Mouse (Mus musculus) embryonic facial prominence, embryonic 11.5 days (tissue): Measurements from ENCODE around the gene Trp63. TPM values are rescaled to one million over a fixed set of nuclear protein-coding genes. Genes with fewer than 3 reads are reported as not detected.

ENCODE experiments used
- ATAC-seq: fragments of 200-750 bp; cut with Nextera tagmentation; replicated peaks from 2 replicates; pipeline ENCODE4 v1.8.0; 2017; ENCODE audit warnings: low read depth; ENCODE audit not compliant: insufficient number of reproducible peaks, low FRiP score, low TSS enrichment
- DNase-seq: peaks from one replicate; pipeline ENCODE4 v3.0.0-alpha.2; 2015; ENCODE audit warnings: low spot score
- H3K27ac ChIP-seq: fragments of 300-500 bp; sonication (generic); replicated peaks from 2 replicates; pipeline ENCODE4 v1.5.1; 2014; ENCODE audit warnings: mild to moderate bottlenecking, low read depth, low read length, control low read depth
- H3K27me3 ChIP-seq: fragments of 300-500 bp; sonication (generic); 2 replicates; pipeline ENCODE4 v1.6.1; 2014; ENCODE audit warnings: mild to moderate bottlenecking, low read length, moderate library complexity, mixed read lengths; ENCODE audit not compliant: control insufficient read depth, insufficient read depth
- H3K36me3 ChIP-seq: fragments of 300-500 bp; sonication (generic); replicated peaks from 2 replicates; pipeline ENCODE4 v1.6.1; 2014; ENCODE audit warnings: low read depth, mild to moderate bottlenecking, low read length, moderate library complexity, mixed read lengths; ENCODE audit not compliant: control insufficient read depth, insufficient read depth
- H3K4me1 ChIP-seq: fragments of 300-500 bp; sonication (generic); 2 replicates; pipeline ENCODE4 v1.6.1; 2014; ENCODE audit warnings: low read length, mixed read lengths; ENCODE audit not compliant: control insufficient read depth, insufficient read depth
- H3K4me2 ChIP-seq: fragments of 300-500 bp; sonication (generic); 2 replicates; pipeline ENCODE4 v1.6.1; 2014; ENCODE audit warnings: low read depth, mild to moderate bottlenecking, control low read depth, low read length, moderate library complexity
- H3K4me3 ChIP-seq: fragments of 300-500 bp; sonication (generic); 2 replicates; pipeline ENCODE4 v1.5.1; 2014; ENCODE audit warnings: low read depth, low read length, control low read depth
- H3K9ac ChIP-seq: fragments of 300-500 bp; sonication (generic); replicated peaks from 2 replicates; pipeline ENCODE4 v1.6.1; 2014; ENCODE audit warnings: mild to moderate bottlenecking, control low read depth, low read length
- H3K9me3 ChIP-seq: fragments of 300-500 bp; sonication (generic); replicated peaks from 2 replicates; pipeline ENCODE4 v1.6.1; 2016; ENCODE audit warnings: mild to moderate bottlenecking, low read length, inconsistent platforms, mixed read lengths; ENCODE audit not compliant: control insufficient read depth
- WGBS: fragments of 180-500 bp; shearing (Covaris S2); extraction: QIAGEN DNeasy Blood & Tissue Kit; methylation state at CpG from one replicate; pipeline ENCODE4 v1.1.7; 2014; 5-methylcytosine and 5-hydroxymethylcytosine counted together
- polyA plus RNA-seq: library from polyadenylated mRNA; unstranded; fragments of >200 nt; fragmentation: Nextera tagmentation; extraction: Ambion mirVana; gene quantifications from 2 replicates; pipeline ENCODE4 v1.2.1, GENCODE M21; 2014

Trp63 gene
- polyA plus RNA-seq, 1 experiment from 2014 or later = 20.8 TPM

DNA sequence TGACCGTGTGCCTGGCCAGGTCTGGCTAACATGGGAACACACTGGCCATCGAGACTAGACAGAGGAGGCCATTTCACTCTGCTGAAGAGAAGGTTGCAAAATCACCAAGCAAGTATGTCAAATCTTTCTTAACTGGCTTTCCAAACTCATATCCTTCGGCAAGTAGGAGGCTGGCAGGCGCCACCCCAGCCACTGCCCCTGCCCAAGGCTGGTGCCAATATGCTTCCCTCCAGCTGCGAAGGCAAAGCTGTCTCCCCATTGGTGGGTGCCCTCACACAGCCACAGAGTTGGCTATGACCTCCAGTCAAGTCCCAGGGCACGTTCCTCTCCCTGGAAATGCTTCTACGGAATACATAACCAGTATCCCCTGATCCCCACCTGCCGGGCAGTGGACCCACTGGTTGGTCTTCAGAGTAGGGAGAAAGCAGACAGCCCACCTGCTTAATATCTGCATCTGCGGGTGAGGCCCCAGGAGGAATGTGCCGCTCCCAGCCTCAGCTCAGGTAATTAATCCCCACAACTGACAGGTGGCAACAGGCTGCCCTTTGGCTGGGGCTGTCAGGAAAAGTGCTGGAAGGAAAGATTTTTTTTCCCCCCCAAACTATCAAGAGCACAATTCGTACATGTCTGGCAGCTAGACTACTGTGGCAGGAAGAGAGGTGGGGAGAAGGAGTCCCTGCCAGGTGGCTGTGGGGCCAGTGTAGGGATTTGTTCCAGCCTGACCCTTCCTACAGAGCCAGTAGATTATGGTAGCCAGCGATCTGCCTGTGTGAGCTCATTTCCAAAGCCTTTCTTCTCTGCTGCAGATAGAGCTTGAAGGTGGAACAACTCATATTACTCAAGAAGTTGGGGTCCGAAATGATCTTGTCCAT, 166.3 kb downstream of the Trp63 start:
- DNase-seq = no peak

DNA sequence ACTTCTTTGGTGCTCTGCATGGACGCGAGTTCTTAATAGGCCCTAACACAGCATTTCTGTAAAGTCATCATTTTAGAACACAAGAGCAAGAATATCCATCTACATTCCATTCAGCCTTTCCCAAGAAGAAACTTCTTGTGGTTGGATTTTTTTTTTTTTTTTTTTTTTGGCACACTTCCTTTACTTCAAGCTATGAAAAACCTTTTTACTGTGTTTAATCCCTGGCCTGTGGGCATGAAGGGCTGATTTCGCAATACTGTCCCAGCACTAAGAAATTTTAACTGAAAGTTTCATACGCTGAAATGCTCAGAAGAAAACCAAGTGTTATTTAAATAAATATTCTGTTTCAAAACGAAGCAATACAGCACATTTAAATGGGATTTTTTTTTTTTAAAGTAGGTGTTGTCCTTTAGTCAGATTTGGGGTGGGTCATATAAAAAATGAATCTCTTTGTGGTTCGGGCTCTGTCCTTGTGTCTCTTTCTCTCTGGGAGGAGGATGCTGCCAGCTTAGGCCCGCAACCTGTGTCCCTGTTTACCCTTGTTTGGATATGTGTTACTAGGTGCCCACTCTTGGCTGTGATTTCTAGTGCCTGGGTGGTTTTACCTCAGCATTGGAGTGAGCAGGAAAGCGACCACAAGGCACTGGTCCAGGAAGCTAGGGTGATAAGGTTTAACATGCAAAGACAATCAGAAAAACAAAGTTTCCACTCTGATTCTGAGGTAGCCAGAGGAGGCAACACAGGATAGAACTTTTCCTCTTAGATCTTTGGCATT, 177.4 kb downstream of the Trp63 start:
- Histone ChIP-seq H3K9ac (no peak overlapping the region), H3K27ac (no peak overlapping the region), H3K27me3 (no peaks in the 10 kb centered on the region), H3K4me1 (no peaks in the 10 kb centered on the region), H3K4me2 (no peak overlapping the region), H3K4me3 (no peak overlapping the region), H3K9me3 (no peaks in the 10 kb centered on the region), H3K36me3 (no peaks in the 10 kb centered on the region)
- DNase-seq = no peak
- 88% methylated on average over 8 of the region's 8 CpGs for WGBS
- ATAC-seq = no peak

More for the DNA sequence above, 166.3 kb downstream of the Trp63 start:
- no peak overlapping the region for H3K27ac ChIP-seq
- no peak overlapping the region for H3K4me2 ChIP-seq
- H3K9me3 ChIP-seq = no peaks in the 10 kb centered on the region
- no peak overlapping the region for H3K4me3 ChIP-seq
- H3K36me3 ChIP-seq = no peaks in the 10 kb centered on the region
- no peak for ATAC-seq
- WGBS = 67% methylated on average over 13 of the region's 13 CpGs
- no peaks in the 10 kb centered on the region; the same call in 1 of the 2 replicates for H3K4me1 ChIP-seq
- no peak overlapping the region for H3K9ac ChIP-seq
- no peaks in the 10 kb centered on the region for H3K27me3 ChIP-seq

DNA sequence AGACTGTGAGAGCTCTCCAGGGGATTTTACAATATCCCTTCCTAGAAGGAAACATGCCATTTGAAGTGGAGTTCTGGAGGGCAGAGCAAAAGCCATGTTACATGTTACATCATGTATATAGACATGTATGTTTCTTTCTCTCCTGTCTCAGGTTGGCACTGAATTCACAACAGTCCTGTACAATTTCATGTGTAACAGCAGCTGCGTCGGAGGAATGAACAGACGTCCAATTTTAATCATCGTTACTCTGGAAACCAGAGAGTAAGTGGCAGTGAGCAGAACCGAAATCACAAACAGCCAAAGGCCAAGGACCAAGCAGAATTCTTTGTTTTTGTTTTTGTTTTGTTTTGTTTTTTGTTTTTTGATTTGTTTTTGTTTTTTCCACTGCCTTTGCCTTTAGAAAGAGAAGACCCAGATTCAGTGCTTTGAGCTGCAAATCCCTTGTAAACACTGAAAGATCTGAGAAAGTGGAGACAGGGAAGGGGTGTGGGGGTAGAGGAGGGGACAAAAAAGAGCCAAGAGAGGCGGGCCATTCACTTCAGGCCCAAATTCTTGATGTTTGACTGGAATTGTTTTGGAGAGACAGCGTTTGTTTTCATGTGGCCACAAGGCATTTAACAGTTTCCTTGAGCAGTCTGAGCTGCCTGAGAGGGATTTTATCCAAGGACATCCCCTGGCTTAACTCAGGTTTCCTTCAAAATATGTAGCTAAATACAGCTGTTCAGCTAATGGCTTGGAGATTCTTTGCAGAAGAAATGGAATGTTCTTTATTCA, 181.7 kb downstream of the Trp63 start:
- Histone ChIP-seq H3K4me2 (no peak overlapping the region), H3K9me3 (no peaks in the 10 kb centered on the region), H3K4me1 (no peaks in the 10 kb centered on the region), H3K36me3 (no peaks in the 10 kb centered on the region), H3K27ac (no peak overlapping the region), H3K9ac (no peak overlapping the region), H3K4me3 (no peak overlapping the region), H3K27me3 (no peaks in the 10 kb centered on the region)
- 49% methylated on average over 7 of the region's 7 CpGs for WGBS
- no peak for ATAC-seq
- DNase-seq = peak; percentile 16

DNA sequence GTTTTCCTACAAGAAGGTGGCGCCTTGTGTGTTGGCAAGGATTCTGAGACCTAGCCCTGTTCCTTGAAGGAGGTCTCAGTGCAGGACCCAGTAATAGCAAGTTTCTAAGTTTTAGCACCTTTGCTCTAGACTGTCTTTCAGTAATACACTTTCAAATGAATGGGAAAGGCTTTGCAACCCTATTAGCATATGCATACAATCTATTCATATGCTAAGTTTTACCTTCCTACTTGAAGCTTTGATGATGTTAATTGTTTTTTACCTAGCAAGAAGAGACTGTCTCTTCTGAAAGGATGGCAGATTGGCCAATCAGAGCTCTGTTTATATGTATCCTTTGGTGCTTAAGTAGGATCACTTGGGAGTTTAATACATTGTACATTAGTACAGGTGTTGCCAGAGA, 187.9 kb downstream of the Trp63 start:
- no peak overlapping the region for H3K27ac ChIP-seq

DNA sequence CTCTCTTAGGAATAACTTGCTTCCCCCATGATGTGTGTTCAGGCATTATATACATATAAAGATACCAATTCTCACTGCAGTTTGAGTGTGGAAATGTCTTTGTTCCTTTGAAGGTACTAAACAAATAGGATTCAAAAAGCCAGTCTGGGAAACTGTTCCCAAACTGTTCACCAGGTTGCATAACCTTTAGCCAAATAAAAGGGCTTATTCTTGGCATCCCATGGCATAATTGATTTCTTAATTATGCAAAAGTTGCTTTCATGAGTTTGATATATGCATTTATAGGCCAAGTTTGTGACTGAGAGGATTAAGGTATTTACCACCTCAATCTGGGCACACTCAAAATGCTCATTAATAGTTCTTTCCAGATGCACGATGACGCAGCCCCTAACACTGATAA, 192.1 kb downstream of the Trp63 start:
- no peaks in the 10 kb centered on the region for H3K36me3 ChIP-seq
- H3K27ac ChIP-seq = no peak overlapping the region
- H3K4me3 ChIP-seq = no peak overlapping the region
- no peaks in the 10 kb centered on the region for H3K9me3 ChIP-seq
- no peak overlapping the region for H3K4me2 ChIP-seq
- WGBS = 87% methylated on average over 2 of the region's 2 CpGs
- ATAC-seq (no peak), DNase-seq (no peak)
- H3K4me1 ChIP-seq = no peaks in the 10 kb centered on the region
- no peak overlapping the region for H3K9ac ChIP-seq
- no peaks in the 10 kb centered on the region for H3K27me3 ChIP-seq

More for the DNA sequence above, 187.9 kb downstream of the Trp63 start:
- no peak for DNase-seq
- Histone ChIP-seq H3K9me3 (no peaks in the 10 kb centered on the region), H3K27me3 (no peaks in the 10 kb centered on the region), H3K4me1 (no peaks in the 10 kb centered on the region), H3K9ac (no peak overlapping the region), H3K4me2 (no peak overlapping the region), H3K36me3 (no peaks in the 10 kb centered on the region), H3K4me3 (no peak overlapping the region)
- 86% methylated on average over 1 of the region's 1 CpGs for WGBS
- no peak for ATAC-seq

DNA sequence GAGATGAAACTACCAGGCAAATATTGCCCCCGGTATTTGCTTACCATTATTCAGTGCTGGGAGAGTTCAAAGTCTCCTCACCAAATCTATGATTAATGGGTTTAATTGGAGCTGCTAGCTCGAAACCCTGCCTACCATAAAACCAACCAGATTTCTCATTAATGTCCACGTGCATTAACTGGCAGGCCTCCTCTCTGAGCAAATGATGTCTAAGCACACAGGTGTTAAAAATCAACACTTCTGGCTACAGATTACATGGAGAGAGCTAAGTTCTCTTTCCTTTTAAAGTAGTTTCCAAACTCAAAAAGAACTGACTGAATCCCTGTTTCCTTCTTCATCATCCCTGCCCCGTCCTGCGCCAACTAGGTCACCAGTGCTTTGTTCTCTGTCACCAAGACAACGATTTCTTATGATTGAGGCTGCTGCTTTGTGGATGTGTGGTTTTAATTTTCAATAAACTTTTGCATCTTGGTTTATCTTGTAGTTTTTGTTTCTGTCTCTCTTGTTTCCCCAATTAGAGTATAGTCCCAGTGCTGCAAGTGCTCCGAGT, 193.9 kb downstream of the Trp63 start:
- 84% methylated on average over 7 of the region's 7 CpGs for WGBS
- Histone ChIP-seq H3K9me3 (no peaks in the 10 kb centered on the region), H3K27ac (no peak overlapping the region), H3K4me1 (no peaks in the 10 kb centered on the region), H3K4me2 (no peak overlapping the region), H3K27me3 (no peaks in the 10 kb centered on the region), H3K9ac (no peak overlapping the region), H3K36me3 (no peaks in the 10 kb centered on the region), H3K4me3 (no peak overlapping the region)
- ATAC-seq (no peak), DNase-seq (no peak)

DNA sequence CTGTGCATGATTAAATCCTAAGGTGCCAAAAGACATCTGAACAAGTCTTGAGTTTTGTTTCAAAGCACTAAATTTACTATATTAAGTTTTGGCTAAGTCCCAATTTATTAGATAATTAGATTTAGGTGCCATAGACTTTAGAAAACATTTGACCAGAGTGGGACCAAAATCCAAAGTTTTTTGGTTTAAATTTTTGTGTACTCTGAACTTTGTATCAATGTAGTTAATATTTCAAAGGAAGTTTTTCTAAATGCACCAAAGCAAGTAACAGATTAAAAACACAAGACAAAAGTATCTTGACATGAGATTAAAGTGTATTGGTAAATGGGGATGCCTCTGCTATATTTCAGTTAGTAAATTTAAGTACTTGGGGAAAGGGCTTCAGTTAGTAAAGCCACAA, 194.6 kb downstream of the Trp63 start:
- H3K27me3 ChIP-seq = no peaks in the 10 kb centered on the region
- ATAC-seq (no peak), DNase-seq (no peak)
- H3K4me2 ChIP-seq = no peak overlapping the region
- H3K9ac ChIP-seq = no peak overlapping the region
- H3K4me3 ChIP-seq = no peak overlapping the region
- no peak overlapping the region for H3K27ac ChIP-seq
- H3K9me3 ChIP-seq = no peaks in the 10 kb centered on the region
- no peaks in the 10 kb centered on the region for H3K36me3 ChIP-seq
- no peaks in the 10 kb centered on the region for H3K4me1 ChIP-seq
